Mouse (Mus musculus) liver, postnatal 0 days (tissue): Measurements from ENCODE around the gene Ndufs7.

Source experiments
- CTCF ChIP-seq: sonication (generic); IDR thresholded peaks from 2 replicates; pipeline ENCODE4 v1.5.1; 2016; ENCODE audit warnings: antibody characterized with exemption, low read depth
- EP300 ChIP-seq: IDR thresholded peaks from 2 replicates; pipeline ENCODE4 v1.6.1; 2016; ENCODE audit warnings: antibody characterized with exemption, low read depth, mild to moderate bottlenecking

- TF ChIP-seq CTCF (no peak), EP300 (no peak)
These were observed 16.2 kb downstream of the Ndufs7 start for GRCm38 (mm10) chr10:80265149-80265486.
